Mouse (Mus musculus) stomach, postnatal 0 days (tissue): ENCODE measurements around the gene Tnfsf15. TPM values are rescaled to one million over a fixed set of nuclear protein-coding genes. Genes with fewer than 3 reads are reported as not detected.

Experiments
- ATAC-seq: fragments of 200-750 bp; cut with Nextera tagmentation; 2 replicates; pipeline ENCODE4 v1.8.0; 2017; ENCODE audit not compliant: low FRiP score, low TSS enrichment
- DNase-seq: peaks from one replicate; pipeline ENCODE4 v3.0.0-alpha.2; 2016; ENCODE audit warnings: low spot score
- H3K27ac ChIP-seq: fragments of 300-500 bp; sonication (generic); replicated peaks from 2 replicates; pipeline ENCODE4 v1.5.1; 2014; ENCODE audit warnings: mild to moderate bottlenecking, control low read depth
- H3K27me3 ChIP-seq: fragments of 300-500 bp; sonication (generic); 2 replicates; pipeline ENCODE4 v1.6.1; 2014; ENCODE audit warnings: low read length; ENCODE audit not compliant: control insufficient read depth, insufficient read depth
- H3K36me3 ChIP-seq: fragments of 300-500 bp; sonication (generic); 2 replicates; pipeline ENCODE4 v1.6.1; 2014; ENCODE audit warnings: low read length, mixed read lengths; ENCODE audit not compliant: control insufficient read depth, insufficient read depth
- H3K4me1 ChIP-seq: fragments of 300-500 bp; sonication (generic); replicated peaks from 2 replicates; pipeline ENCODE4 v1.6.1; 2014; ENCODE audit warnings: antibody characterized with exemption; ENCODE audit not compliant: control insufficient read depth, insufficient read depth
- H3K4me2 ChIP-seq: fragments of 300-500 bp; sonication (generic); replicated peaks from 2 replicates; pipeline ENCODE4 v1.6.1; 2014; ENCODE audit warnings: low read depth, mild to moderate bottlenecking, control low read depth, moderate library complexity
- H3K4me3 ChIP-seq: fragments of 300-500 bp; sonication (generic); 2 replicates; pipeline ENCODE4 v1.5.1; 2014; ENCODE audit warnings: low read depth, low read length, control low read depth
- H3K9ac ChIP-seq: fragments of 300-500 bp; sonication (generic); 2 replicates; pipeline ENCODE4 v1.6.1; 2014; ENCODE audit warnings: mild to moderate bottlenecking, low read length, control low read depth, mixed read lengths
- H3K9me3 ChIP-seq: fragments of 300-500 bp; sonication (generic); 2 replicates; pipeline ENCODE4 v1.6.1; 2016; ENCODE audit warnings: low read length; ENCODE audit not compliant: control insufficient read depth
- CTCF ChIP-seq: IDR thresholded peaks from 2 replicates; pipeline ENCODE4 v1.5.1; 2016; ENCODE audit warnings: antibody characterized with exemption, low read depth, mild to moderate bottlenecking, moderate library complexity
- EP300 ChIP-seq: optimal IDR thresholded peaks from 2 replicates; pipeline ENCODE3; 2016; ENCODE audit warnings: antibody characterized with exemption
- WGBS: fragments of 180-500 bp; shearing (Covaris S2); extraction: QIAGEN DNeasy Blood & Tissue Kit; methylation state at CpG from one replicate; pipeline ENCODE4 v1.1.7; 2014; 5-methylcytosine and 5-hydroxymethylcytosine counted together
- polyA plus RNA-seq: library from polyadenylated mRNA; unstranded; fragments of >200 nt; fragmentation: Nextera tagmentation; extraction: Ambion mirVana; gene quantifications from 2 replicates; pipeline ENCODE4 v1.2.1, GENCODE M21; 2015

The Tnfsf15 gene
- polyA plus RNA-seq: 0.04 and 0.18 TPM in 2 replicates

DNA sequence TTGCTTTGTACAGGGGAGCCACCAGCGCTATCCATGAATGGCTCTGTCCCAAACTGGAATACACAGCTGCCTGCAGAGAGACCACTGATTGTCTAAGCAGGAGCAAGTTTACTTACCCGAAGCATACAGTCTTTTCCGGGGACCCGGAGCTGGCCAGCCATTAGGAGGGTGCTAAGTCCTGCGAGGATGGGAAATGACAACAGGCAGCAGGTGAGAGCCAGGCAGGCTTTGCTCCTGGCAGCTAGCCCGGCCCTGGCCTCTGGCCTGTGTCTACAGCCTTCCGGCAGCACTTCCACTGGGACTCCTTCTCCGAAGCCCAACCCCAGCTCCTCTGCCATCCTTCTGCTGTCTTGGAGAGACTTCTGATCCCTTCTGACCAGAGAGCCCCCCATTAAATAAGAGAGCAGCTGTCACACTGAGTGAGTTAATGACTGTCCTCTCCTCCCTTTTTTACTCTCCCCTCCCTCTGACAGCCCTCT, at the start of gene Tnfsf15:
TSS of gene Tnfsf15 (minus strand) at position 421 of the 479 bp plus-strand sequence.
- ATAC-seq: peak; percentile 28
- Histone ChIP-seq H3K9ac (no peak within 1 kb of the TSS), H3K4me3 (0 out of 2 replicates have a peak within 1 kb of the TSS, but pooled peaks have one; percentile 4), H3K27ac (no peak within 1 kb of the TSS; the same call in 1 of the 2 replicates), H3K9me3 (no peaks in the 10 kb centered on the region), H3K27me3 (no peaks in the 10 kb centered on the region), H3K4me2 (peak within 1 kb of the TSS; percentile 46), H3K36me3 (no peaks in the 10 kb centered on the region), H3K4me1 (peaks cover 3% of the 10 kb centered on the region; the same call in 1 of the 2 replicates)
- TF ChIP-seq CTCF (no peak), EP300 (no peak)
- 10% methylated on average over 8 of the region's 8 CpGs for WGBS
- peak; percentile 72 for DNase-seq

GRCm38 (mm10) chr4:63792328-63792727, 47.4 kb upstream of the Tnfsf15 start:
- H3K4me2 ChIP-seq: no peak overlapping the region
- ATAC-seq (no peak), DNase-seq (no peak)
- no peaks in the 10 kb centered on the region for H3K27me3 ChIP-seq
- no peaks in the 10 kb centered on the region for H3K36me3 ChIP-seq
- 89% methylated on average over 3 of the region's 3 CpGs for WGBS
- H3K27ac ChIP-seq: no peak overlapping the region
- H3K9me3 ChIP-seq: no peaks in the 10 kb centered on the region
- no peaks in the 10 kb centered on the region for H3K4me1 ChIP-seq
- H3K4me3 ChIP-seq: no peak overlapping the region
- TF ChIP-seq EP300 (no peak), CTCF (no peak)
- H3K9ac ChIP-seq: no peak overlapping the region

DNA sequence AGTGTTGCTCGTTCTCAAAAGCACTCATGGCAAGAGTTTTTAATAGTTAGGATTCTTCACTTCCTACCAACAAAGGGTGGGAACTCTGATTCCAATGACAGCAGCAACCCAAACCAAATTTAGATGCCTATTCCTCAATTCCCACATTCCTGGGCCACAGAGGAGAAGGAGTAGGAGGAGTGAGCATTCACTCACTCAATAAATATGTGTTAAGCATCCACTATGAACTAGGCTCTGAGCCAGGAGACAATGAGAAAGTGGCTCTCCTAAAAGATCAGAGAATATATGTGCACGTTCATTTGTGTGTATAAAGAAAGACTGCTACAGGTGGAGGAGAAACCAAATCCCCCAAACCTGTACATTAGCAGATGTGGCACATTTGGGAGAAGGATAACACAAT, 40.6 kb upstream of the Tnfsf15 start:
- WGBS: 39% methylated on average over 2 of the region's 2 CpGs
- Histone ChIP-seq H3K4me1 (no peaks in the 10 kb centered on the region), H3K4me2 (no peak overlapping the region), H3K4me3 (no peak overlapping the region), H3K27me3 (no peaks in the 10 kb centered on the region), H3K27ac (no peak overlapping the region), H3K9ac (no peak overlapping the region), H3K9me3 (no peaks in the 10 kb centered on the region), H3K36me3 (no peaks in the 10 kb centered on the region)
- TF ChIP-seq EP300: no peak
- TF ChIP-seq CTCF: no peak
- DNase-seq (no peak), ATAC-seq (no peak)

GRCm38 (mm10) chr4:63783826-63784225, 38.9 kb upstream of the Tnfsf15 start:
- Histone ChIP-seq H3K9ac (no peak overlapping the region), H3K27ac (no peak overlapping the region), H3K36me3 (no peaks in the 10 kb centered on the region), H3K27me3 (no peaks in the 10 kb centered on the region), H3K4me1 (no peaks in the 10 kb centered on the region), H3K4me2 (no peak overlapping the region), H3K4me3 (no peak overlapping the region), H3K9me3 (no peaks in the 10 kb centered on the region)
- 57% methylated on average over 5 of the region's 5 CpGs for WGBS
- ATAC-seq (no peak), DNase-seq (no peak)
- TF ChIP-seq EP300: no peak
- TF ChIP-seq CTCF: no peak

DNA sequence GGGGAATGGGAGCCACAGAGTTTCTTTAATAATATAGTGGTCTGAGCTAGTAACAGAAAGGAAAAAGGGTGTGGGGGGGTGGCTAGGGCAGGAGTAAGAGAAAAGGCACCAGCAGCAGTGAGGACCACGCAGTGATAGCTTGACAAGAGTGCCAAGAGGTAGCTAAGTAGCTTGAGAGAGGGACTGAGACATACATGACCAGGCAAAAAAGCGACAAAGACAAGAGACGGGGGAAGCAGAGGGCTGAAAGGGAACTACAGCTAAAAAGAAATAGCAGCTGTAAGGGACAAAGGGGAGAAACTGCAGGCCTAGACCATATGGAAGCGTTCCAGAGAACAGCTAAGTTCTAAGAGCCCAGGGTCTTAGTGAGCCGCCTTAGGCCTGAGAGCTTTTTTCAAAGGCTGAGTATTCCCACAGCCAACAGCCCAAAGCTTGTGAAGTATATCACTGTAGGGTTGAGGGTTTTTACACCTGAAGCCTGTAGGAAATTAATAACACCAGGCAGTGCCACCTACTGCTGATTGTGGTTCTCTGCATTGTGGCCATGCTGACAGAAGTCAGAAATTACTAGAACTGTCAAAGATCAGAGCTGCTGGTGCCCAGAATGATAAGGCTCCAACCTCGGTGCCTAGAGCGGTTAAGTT, 38.2 kb upstream of the Tnfsf15 start:
- Histone ChIP-seq H3K9me3 (no peaks in the 10 kb centered on the region), H3K4me3 (no peak overlapping the region), H3K9ac (no peak overlapping the region), H3K27me3 (no peaks in the 10 kb centered on the region), H3K4me1 (no peaks in the 10 kb centered on the region), H3K36me3 (no peaks in the 10 kb centered on the region), H3K27ac (no peak overlapping the region), H3K4me2 (no peak overlapping the region)
- WGBS: 61% methylated on average over 7 of the region's 7 CpGs
- no peak for TF ChIP-seq EP300
- TF ChIP-seq CTCF: peak; percentile 59
- no peak for ATAC-seq
- no peak for DNase-seq

- TF ChIP-seq CTCF (no peak), EP300 (no peak)
- Histone ChIP-seq H3K9me3 (no peaks in the 10 kb centered on the region), H3K36me3 (no peaks in the 10 kb centered on the region), H3K9ac (no peak overlapping the region), H3K4me1 (no peaks in the 10 kb centered on the region), H3K4me2 (no peak overlapping the region), H3K27me3 (no peaks in the 10 kb centered on the region), H3K27ac (no peak overlapping the region), H3K4me3 (no peak overlapping the region)
- 77% methylated on average over 8 of the region's 8 CpGs for WGBS
- no peak for ATAC-seq
- no peak for DNase-seq
Observed at GRCm38 (mm10) chr4:63777223-63777622, 32.3 kb upstream of the Tnfsf15 start.
